Mouse (Mus musculus): Measurements from ENCODE around the gene Bcar3. TPM values are rescaled to one million over a fixed set of nuclear protein-coding genes. Genes with fewer than 3 reads are reported as not detected.
"Not testable (repeated sequence)": the region's sequence is repeated elsewhere in the genome, so short reads cannot be mapped to it uniquely, and the experiment has no call there.

The Bcar3 gene
- 24.9 TPM for polyA plus RNA-seq (2021)

DNA sequence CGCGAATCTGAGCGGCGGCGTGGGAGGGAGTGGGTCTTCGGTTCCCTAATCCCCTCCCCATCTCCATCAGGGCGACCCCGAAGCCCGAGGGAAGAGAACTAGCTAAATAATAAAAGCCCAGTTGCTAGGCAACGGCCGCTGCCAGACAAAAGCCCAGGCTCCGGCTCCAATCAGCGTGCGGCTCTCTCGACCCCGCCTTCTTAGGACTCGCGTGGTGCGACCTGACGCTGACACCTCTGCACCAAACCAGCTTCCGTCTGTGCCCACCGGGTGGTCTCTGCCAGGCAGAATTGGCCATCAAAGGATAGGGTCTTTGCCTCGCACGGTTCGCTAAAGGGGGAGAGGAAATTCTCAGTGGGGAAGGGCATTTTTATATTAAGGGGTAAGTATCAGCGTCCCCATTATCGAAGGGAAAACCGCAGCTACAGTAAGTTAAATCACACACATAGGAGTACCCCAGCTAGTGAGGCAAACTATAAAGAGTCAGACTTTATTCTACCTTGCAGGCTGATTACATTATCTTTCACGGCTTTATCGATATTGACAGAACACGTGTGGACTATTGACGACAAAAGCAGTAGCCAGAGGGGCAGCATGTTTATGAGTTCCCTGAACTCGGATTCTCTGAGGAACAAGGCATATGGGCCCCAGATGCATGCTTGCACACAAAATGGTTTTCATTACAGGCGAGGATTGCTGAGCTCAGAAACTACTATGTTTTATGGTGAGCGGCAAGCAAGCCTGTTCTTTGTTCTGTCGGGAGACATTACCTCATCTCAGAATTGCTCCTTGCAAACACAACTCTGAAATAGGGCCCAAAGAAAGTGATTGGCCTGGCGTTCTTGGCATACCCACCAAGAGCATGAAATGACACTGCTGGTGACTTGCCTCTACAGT is at the start of gene Bcar3:
Bcar3 (plus strand) TSS at position 183 of the 897 bp plus-strand sequence.
- TF ChIP-seq CTCF (IDR thresholded peaks at IDR 0.05): no peak
- ChIA-PET CTCF (interaction anchor here (0.7 to 4.2 kb wide), 8 partner anchors 10 to 337 kb away, joined by 3 to 22 read pairs (median 4); no protein-coding TSS in a partner anchor), POLR2A (interaction anchor here (0.6 to 1.9 kb wide), 3 partner anchors 36 to 126 kb away, joined by 3 to 6 read pairs (median 4); no protein-coding TSS in a partner anchor)
- peak; percentile 69 for DNase-seq (ENCODE audit: low read depth, low spot score)
- in situ Hi-C loops (cut with MboI; ENCODE audit: low pct_unique_long_range_greater_than_20kb): no loop called here
- no peaks in the 10 kb centered on the region for H3K27me3 ChIP-seq
- ATAC-seq: peak; percentile 78

DNA sequence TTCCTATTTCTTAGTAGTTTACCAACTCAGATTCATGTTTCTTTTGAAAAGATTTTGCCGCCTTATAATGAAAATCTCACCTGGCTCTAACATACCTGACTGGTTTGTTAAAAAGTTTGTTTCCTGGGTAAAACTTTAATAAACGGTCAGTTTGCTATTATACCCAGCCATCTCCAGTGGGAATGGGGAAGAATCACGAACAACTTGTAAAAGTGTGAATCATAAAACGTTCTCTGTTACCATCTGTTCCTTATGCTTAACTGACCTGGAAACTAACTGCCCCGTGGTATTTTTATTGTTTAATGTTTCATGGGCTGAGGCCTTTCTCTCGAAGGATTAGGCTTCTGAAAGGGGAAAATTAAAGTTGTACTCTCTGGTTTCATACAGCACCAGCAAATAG is 49.2 kb upstream of the Bcar3 start:
- DNase-seq (ENCODE audit: low read depth, low spot score): peak; percentile 50
- in situ Hi-C loops (cut with MboI; ENCODE audit: low pct_unique_long_range_greater_than_20kb): loop anchor here (5.0 kb wide), 2 partner anchors 42 to 357 kb away; no protein-coding TSS in a partner anchor

DNA sequence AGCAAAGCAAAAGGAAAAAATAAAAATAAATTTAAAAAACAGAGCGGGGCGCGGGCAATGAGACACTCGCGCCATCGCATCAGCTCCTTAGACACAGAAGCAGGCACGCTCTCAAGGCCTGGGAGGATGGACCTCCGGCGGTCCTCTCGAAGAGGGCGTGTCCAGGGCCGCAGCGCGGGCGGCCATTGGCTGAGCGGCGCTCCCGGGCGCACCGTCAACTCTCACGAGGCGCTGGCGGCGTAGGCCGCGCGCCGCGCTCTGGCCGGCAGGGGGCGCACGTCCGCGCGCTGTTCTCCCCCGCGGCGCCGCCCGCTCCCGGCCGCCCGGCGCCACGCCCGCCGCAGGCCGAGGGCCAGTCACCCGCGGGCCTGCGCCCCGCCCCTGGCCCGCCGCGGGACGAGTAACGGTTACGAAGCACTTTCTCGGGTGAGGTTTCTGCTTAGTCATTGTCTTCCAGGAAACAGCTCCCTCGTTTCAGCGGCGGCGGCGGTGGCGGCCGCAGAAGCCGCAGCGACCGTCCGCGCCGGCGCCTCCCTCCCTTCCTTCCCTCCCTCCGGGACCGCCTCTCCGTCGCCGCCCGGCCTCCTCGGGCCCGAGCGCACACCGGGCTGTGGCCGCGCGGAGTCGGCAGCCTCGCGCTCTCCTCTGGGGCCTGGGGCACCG is 48.6 kb upstream of the Bcar3 start, which contains the start of gene Gclm:
Gclm (plus strand) TSS at position 343 of the 663 bp plus-strand sequence.
- peak; percentile 92 for ATAC-seq
- in situ Hi-C loops (cut with MboI; ENCODE audit: low pct_unique_long_range_greater_than_20kb): loop anchor here (5.0 kb wide), 2 partner anchors 43 to 358 kb away; no protein-coding TSS in a partner anchor
- no peaks in the 10 kb centered on the region for H3K27me3 ChIP-seq
- ChIA-PET POLR2A (interaction anchor here (0.6 to 3.5 kb wide), 8 partner anchors 11 to 76 kb away, joined by 3 to 27 read pairs (median 6); partner anchors contain the start of gene Bcar3), CTCF (interaction anchor here (0.6 to 5.7 kb wide), 11 partner anchors 9 to 75 kb away, joined by 3 to 62 read pairs (median 5); no protein-coding TSS in a partner anchor)
- DNase-seq (ENCODE audit: low read depth, low spot score): peak; percentile 92
- TF ChIP-seq CTCF (IDR thresholded peaks at IDR 0.05): no peak

More for the DNA sequence above, 49.2 kb upstream of the Bcar3 start:
- TF ChIP-seq CTCF (IDR thresholded peaks at IDR 0.05): no peak
- ChIA-PET CTCF (interaction anchor here (0.6 to 5.7 kb wide), 7 partner anchors 10 to 75 kb away, joined by 3 to 62 read pairs (median 5); no protein-coding TSS in a partner anchor), POLR2A (interaction anchor here (1.0 to 3.5 kb wide), 6 partner anchors 12 to 75 kb away, joined by 3 to 27 read pairs (median 8); no protein-coding TSS in a partner anchor)
- no peak for ATAC-seq
- H3K27me3 ChIP-seq: no peaks in the 10 kb centered on the region

DNA sequence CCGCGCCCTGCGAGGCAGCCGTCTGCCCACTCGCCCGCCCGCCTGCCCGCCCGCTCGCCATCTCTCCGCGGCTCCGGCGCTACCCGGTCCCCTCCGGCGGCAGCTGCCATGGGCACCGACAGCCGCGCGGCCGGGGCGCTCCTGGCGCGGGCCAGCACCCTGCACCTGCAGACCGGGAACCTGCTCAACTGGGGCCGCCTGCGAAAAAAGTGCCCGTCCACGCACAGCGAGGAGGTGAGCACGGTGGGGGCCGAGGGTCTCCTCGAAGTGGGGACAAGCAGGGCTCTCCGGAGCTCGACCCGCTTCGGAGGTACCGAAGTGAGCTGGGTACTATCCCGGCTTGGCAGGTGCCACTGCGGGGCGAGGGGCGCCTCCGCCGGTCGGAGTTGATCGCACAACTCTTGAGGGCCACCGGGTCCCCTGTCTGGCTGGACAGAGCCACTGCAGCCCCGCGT is 48.0 kb upstream of the Bcar3 start:
- peak; percentile 22 for DNase-seq (ENCODE audit: low read depth, low spot score)
- no peaks in the 10 kb centered on the region for H3K27me3 ChIP-seq
- no peak for TF ChIP-seq CTCF (IDR thresholded peaks at IDR 0.05)
- ChIA-PET POLR2A (interaction anchor here (1.0 to 3.5 kb wide), 8 partner anchors 10 to 76 kb away, joined by 3 to 27 read pairs (median 6); partner anchors contain the start of gene Bcar3), CTCF (interaction anchor here (0.7 to 5.7 kb wide), 8 partner anchors 11 to 76 kb away, joined by 3 to 62 read pairs (median 5); no protein-coding TSS in a partner anchor)
- in situ Hi-C loops (cut with MboI; ENCODE audit: low pct_unique_long_range_greater_than_20kb): loop anchor here (5.0 kb wide), 2 partner anchors 44 to 359 kb away; no protein-coding TSS in a partner anchor
- peak; percentile 32 for ATAC-seq

DNA sequence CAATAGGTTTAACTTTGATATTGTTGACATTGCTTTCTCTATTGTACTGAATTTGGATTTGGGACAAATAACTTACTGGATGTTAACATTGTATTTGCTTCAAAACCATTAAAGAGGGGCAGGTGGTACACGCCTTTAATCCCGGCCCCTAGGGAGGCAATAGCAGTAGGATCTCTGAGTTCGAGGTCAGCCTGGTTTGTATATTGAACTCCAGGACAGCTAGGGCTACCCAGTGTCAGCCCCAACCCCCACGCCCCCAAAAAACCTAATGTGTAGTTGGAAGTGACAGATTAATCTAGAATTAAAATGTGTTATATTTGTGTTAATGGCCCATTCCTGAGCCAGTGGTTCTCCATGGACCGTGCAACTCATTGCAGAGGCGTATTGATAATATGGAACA is 47.5 kb upstream of the Bcar3 start:
- no peak for ATAC-seq
- in situ Hi-C loops (cut with MboI; ENCODE audit: low pct_unique_long_range_greater_than_20kb): loop anchor here (5.0 kb wide), 2 partner anchors 44 to 359 kb away; no protein-coding TSS in a partner anchor
- no peak for DNase-seq (ENCODE audit: low read depth, low spot score)
- ChIA-PET CTCF (interaction anchor here (1.1 to 5.7 kb wide), 8 partner anchors 11 to 77 kb away, joined by 4 to 62 read pairs (median 10); no protein-coding TSS in a partner anchor), POLR2A (interaction anchor here (1.0 to 3.5 kb wide), 8 partner anchors 9 to 51 kb away, joined by 3 to 27 read pairs (median 6); partner anchors contain the start of gene Bcar3)
- H3K27me3 ChIP-seq: no peaks in the 10 kb centered on the region
- no peak for TF ChIP-seq CTCF (IDR thresholded peaks at IDR 0.05)

DNA sequence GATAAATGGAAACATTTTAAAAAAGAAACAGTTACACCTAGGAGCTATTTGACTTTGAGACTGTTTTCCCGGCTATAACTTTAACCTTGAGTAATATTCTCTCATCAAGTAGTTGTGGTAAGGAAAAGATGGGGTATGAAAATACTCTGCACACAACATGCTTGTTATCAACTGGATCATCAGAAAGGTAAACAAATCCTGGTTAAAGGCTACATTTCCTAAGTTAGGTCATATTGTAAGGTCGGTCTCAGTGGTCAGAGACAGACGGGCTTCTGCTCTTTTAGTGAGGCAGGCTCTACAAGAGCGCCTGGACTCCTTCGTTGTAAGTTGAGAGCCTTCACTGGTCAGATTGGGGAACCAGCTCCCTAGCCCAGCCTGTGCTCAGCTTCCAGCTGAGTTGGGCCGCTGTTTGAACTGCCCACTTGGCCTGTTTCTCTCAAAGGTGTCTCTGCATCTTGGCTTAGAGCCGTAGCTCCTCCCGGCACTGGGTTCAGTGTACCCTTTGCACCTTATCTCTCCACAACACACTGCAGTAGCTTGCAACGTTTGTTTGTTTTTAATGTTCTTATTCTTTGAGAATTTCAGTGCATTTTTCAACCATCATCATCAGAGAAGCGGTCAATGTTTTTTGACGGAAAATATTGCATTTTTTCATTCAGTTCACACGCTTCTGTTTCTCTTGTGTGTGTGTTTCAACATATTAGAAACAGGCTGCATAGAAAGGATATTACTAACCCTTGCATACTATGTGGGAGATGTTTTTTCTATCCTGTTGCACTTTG is 46.8 kb upstream of the Bcar3 start:
- H3K27me3 ChIP-seq: no peaks in the 10 kb centered on the region
- DNase-seq (ENCODE audit: low read depth, low spot score): peak; percentile 4
- in situ Hi-C loops (cut with MboI; ENCODE audit: low pct_unique_long_range_greater_than_20kb): loop anchor here (5.0 kb wide), 2 partner anchors 45 to 360 kb away; no protein-coding TSS in a partner anchor
- CTCF ChIA-PET: interaction anchor here (0.7 to 5.7 kb wide), 9 partner anchors 9 to 110 kb away, joined by 3 to 62 read pairs (median 10); no protein-coding TSS in a partner anchor
- POLR2A ChIA-PET: interaction anchor here (1.0 to 3.5 kb wide), 6 partner anchors 8 to 52 kb away, joined by 3 to 27 read pairs (median 6); no protein-coding TSS in a partner anchor
- no peak for ATAC-seq
- TF ChIP-seq CTCF (IDR thresholded peaks at IDR 0.05): no peak

DNA sequence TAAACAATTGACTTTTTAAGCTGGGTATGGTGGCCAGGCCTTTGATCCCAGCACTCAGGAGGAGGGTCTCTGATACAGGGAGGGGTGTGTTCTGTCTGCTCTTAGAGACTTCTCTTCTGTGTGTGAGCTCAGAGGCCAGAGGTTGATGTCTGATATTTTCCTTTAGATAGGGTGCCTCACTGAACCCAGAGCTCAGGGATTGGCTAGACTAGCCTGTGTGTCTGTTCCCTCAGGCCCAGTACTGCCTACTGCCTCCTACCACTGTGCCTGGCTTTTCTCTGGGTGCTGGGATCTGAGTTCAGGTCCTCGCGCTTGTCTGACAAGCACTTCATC is 46.2 kb upstream of the Bcar3 start:
- TF ChIP-seq CTCF (IDR thresholded peaks at IDR 0.05): no peak
- POLR2A ChIA-PET: interaction anchor here (1.4 to 3.5 kb wide), 3 partner anchors 41 to 51 kb away, joined by 5 to 27 read pairs (median 9); no protein-coding TSS in a partner anchor
- CTCF ChIA-PET: interaction anchor here (0.7 to 5.7 kb wide), 8 partner anchors 8 to 110 kb away, joined by 3 to 62 read pairs (median 9); no protein-coding TSS in a partner anchor
- H3K27me3 ChIP-seq: no peaks in the 10 kb centered on the region
- no peak for DNase-seq (ENCODE audit: low read depth, low spot score)
- ATAC-seq: no peak
- in situ Hi-C loops (cut with MboI; ENCODE audit: low pct_unique_long_range_greater_than_20kb): loop anchor here (5.0 kb wide), 2 partner anchors 45 to 360 kb away; no protein-coding TSS in a partner anchor

DNA sequence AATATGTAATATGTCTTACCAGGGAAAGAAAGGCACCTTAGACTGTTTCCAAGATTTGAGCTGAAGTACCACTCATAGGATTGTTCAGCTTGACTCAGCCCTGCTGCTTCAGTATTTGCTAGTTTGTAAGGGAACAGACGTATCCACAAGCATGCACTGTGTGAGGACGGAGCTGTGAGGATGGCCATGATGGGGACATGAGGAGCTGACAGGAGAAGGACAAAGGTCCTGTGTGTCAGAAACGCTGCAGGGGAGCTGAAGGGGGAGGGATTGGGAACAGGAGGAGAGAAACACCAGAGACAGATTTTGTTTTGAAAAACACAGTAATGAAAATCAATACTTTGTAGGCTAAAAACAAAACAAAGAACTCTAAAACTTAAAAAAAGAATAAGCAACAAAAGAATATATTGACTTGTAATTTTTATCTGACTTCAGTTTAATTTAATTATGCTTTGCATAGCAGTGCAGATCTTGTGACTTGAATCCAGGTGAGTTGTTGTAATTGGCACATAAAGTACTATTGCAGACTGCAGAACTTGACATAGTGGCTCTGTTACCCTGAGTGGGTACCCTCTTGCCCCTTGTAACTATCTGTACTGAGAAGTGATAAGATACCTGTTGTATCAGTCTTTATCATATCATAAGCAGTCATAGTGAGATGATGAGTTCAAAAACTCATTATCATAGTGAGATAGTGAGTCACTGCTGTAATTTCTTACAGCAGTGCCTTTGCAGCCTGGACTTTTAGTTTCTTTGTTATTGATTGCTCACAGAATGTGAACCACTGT is 41.3 kb upstream of the Bcar3 start:
- ChIA-PET CTCF (interaction anchor here (1.0 to 1.9 kb wide), 6 partner anchors 12 to 83 kb away, joined by 3 to 5 read pairs (median 4); no protein-coding TSS in a partner anchor), POLR2A (interaction anchor here (0.6 kb wide), 1 partner anchor 42 kb away, joined by 3 read pairs; no protein-coding TSS in a partner anchor)
- ATAC-seq (no peak), DNase-seq (ENCODE audit: low read depth, low spot score) (no peak)
- TF ChIP-seq CTCF (IDR thresholded peaks at IDR 0.05): no peak
- no peaks in the 10 kb centered on the region for H3K27me3 ChIP-seq
- in situ Hi-C loops (cut with MboI; ENCODE audit: low pct_unique_long_range_greater_than_20kb): loop anchor here (25.0 kb wide), 1 partner anchor 90 kb away; no protein-coding TSS in a partner anchor

DNA sequence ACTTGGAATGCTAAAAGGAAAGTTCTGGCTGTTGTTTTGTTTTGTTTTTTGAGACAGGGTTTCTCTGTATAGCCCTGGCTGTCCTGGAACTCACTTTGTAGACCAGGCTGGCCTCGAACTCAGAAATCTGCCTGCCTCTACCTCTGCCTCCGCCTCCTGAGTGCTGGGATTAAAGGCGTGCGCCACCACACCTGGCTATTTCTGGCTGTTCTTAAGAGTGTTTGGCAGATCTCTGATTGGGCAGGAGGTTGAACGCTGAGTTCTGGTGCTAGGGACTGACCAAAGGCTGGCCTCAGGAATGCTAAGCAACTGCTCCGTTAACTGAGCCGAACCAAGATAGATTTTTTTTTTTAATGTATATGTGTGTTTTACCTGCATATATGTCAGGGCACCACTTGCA is 39.9 kb upstream of the Bcar3 start:
- not testable (repeated sequence) for DNase-seq (ENCODE audit: low read depth, low spot score); H3K27me3 ChIP-seq; ATAC-seq
- ChIA-PET POLR2A (interaction anchor here (1.6 kb wide), 1 partner anchor 57 kb away, joined by 3 read pairs; no protein-coding TSS in a partner anchor), CTCF (interaction anchor here (1.2 to 1.4 kb wide), 3 partner anchors 9 to 60 kb away, joined by 3 to 4 read pairs (median 4); no protein-coding TSS in a partner anchor)
- in situ Hi-C loops (cut with MboI; ENCODE audit: low pct_unique_long_range_greater_than_20kb): loop anchor here (25.0 kb wide), 1 partner anchor 92 kb away; no protein-coding TSS in a partner anchor

Data from Patski (cell line).